Mouse (Mus musculus) mature B cell (primary cell): ENCODE data around the gene Nos1.

ENCODE experiments used
- in situ Hi-C: fragments of 300-500 bp; cut with MboI; formaldehyde crosslinking; loops from 2 replicates; pipeline ENCODE4 v1.14.3; 2019

The Nos1 gene

GRCm38 (mm10) chr5:117997434-117997970 is 216.7 kb downstream of the Nos1 start:
- in situ Hi-C loops, result no loop called here

DNA sequence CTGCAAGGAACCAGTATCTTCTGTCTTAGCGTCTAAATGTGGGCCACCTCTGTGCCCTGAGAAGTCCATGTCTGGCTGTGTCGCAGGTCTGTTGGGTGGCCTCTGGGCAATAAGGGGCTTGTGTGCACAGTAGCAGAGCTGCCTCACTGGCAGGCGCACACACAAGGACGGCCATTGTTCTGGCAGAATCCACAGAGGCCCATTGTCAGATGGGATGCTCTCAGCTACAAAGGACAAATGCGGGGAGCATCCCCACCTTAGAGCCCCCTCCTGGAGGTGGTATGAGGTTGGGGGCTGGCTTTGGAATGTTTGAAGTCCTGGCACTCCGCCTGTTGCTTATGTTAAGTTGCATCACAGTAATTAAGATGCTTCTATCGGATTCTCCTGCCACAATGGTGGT is 218.2 kb downstream of the Nos1 start:
- in situ Hi-C loops, result no loop called here

GRCm38 (mm10) chr5:117999584-117999983 is 218.8 kb downstream of the Nos1 start:
- in situ Hi-C loops, result no loop called here

- in situ Hi-C loops, result no loop called here
These were observed 221.2 kb downstream of the Nos1 start for GRCm38 (mm10) chr5:118002059-118002458.

DNA sequence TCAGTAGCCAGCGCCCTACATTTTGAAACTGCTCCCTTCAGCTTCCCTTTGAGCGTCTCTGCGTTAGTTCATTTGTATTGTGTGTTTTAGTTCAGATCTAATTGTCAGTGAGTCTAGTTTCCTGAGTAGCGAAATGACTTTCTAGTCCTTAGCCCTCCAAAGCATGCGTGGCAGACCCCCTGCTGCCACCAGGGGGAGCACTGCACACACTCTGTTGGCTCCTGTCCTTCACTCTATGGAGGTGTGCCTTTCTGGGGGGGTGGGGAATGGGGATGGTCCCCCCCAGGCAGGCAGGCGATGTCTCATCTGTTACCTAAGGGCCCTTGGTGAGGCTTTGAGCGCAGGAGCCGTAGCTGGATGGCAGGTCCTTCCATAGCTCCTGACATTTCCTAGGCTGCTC is 223.8 kb downstream of the Nos1 start:
- in situ Hi-C loops, result no loop called here

- in situ Hi-C loops, result no loop called here
These were observed 224.9 kb downstream of the Nos1 start for GRCm38 (mm10) chr5:118005728-118006127.

GRCm38 (mm10) chr5:118008344-118008743 is 227.5 kb downstream of the Nos1 start:
- in situ Hi-C loops, result no loop called here
